Mouse (Mus musculus): ENCODE data around the gene Pax5.

GRCm38 (mm10) chr4:44573017-44573416 is 137.3 kb downstream of the Pax5 start:
- TF ChIP-seq USF1 (IDR thresholded peaks at IDR 0.05; ENCODE audit: low read depth, low read length) (no peak), POLR2A (IDR thresholded peaks at IDR 0.05; ENCODE audit: control insufficient read depth in 1 of 2, insufficient read depth in 1 of 2, low read depth in 1 of 2, low read length in 2 of 2, poor library complexity in 1 of 2) (no peak), NELFE (IDR thresholded peaks at IDR 0.05; ENCODE audit: low read depth, low read length) (no peak), UBTF (IDR thresholded peaks at IDR 0.05; ENCODE audit: borderline replicate concordance, insufficient read depth, low read depth, low read length) (no peak), HCFC1 (IDR thresholded peaks at IDR 0.05; ENCODE audit: low read depth, low read length) (no peak), CTCF (IDR thresholded peaks at IDR 0.05 in 2 of 3, conservative IDR thresholded peaks at IDR 0.05 in 1 of 3; ENCODE audit: control insufficient read depth in 1 of 3, insufficient read depth in 1 of 3, low read depth in 2 of 3, low read length in 3 of 3, poor library complexity in 1 of 3, severe bottlenecking in 1 of 3) (no peak), CHD2 (IDR thresholded peaks at IDR 0.05; ENCODE audit: low read length) (no peak), TCF12 (IDR thresholded peaks at IDR 0.05; ENCODE audit: low read depth, low read length) (no peak), EP300 (IDR thresholded peaks at IDR 0.05; ENCODE audit: low read depth in 1 of 2, low read length in 2 of 2) (no peak), SIN3A (IDR thresholded peaks at IDR 0.05; ENCODE audit: low read length) (no peak), RCOR1 (IDR thresholded peaks at IDR 0.05; ENCODE audit: low read depth, low read length) (no peak), CHD1 (IDR thresholded peaks at IDR 0.05; ENCODE audit: low read depth, low read length) (no peak), SMC3 (IDR thresholded peaks at IDR 0.05; ENCODE audit: low read depth, low read length) (no peak), NRF1 (IDR thresholded peaks at IDR 0.05; ENCODE audit: insufficient read depth, low read depth, low read length, poor library complexity, severe bottlenecking) (no peak)

All from MEL (cell line).